Mouse (Mus musculus): ENCODE measurements at regions not wholly inside any gene's neighbourhood (a gene's known extent, or its start where the extent isn't known, plus 50 kb on each side); places are given as distances from the start of the nearest gene placed in this dataset.
A peak's percentile ranks its signal among the peaks of the same experiment; 100 is the strongest.

DNA sequence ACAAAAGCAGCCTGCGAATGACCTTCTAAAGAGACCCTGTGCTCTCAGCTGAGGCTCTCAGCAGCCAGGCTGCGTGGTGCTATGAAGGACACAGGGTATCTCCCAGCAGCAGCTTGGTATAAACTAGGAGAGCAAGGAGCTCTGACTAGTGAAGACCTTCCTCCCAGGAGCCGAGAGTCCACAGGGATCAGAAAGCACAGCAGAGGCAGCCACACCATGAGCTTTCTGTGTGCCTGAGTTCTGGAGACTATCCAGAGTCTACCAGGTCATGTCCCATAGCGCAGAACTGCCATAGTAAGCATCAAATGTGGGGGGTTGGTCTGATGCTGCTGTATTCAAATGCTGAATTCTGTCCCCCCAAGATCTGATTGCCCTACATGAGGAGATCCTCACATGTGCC lies 124.2 kb upstream of the Dynlrb2 start:
- no peak for DNase-seq
- intact Hi-C loops (cut with DNase I): no loop called here

DNA sequence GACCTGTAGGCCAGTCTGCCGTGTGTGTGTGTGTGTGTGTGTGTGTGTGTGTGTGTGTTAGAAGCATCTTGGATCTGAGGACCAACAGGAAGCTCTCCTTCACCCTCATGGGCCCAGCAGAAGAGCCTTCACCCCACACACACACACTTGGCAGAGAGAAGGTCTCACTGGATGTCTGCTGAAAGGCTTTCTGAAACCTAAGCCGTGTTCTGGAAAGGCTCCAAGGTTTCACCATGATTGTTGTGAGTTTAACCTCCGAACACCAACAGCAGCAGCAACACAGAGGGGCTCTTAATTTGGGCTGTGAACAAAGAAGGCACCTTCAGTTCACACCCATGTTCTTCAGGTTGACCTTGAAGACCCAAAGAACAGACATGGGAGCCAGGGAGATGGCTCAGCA lies 124.9 kb upstream of the Dynlrb2 start:
- intact Hi-C loops (cut with DNase I): no loop called here
- no peak for DNase-seq

DNA sequence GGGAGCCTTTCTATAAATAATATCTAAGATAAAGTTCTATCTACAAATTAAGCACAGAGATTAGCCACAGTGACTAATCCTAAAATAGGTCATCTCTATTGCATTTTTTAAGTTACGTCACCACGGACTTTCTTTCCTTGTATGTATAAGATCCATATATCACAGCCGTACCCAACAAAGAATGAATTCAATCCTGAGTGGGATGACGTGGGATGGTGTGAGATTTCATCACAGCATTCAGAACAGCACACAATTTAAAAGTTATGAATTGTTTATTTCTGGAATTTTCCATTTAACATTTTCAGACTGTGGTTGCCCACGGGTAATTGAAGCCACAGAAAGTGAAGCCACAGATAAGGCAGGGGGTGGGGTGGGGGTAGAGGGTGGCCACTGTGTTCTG lies 129.0 kb upstream of the Dynlrb2 start:
- no peak for DNase-seq
- intact Hi-C loops (cut with DNase I): no loop called here

DNA sequence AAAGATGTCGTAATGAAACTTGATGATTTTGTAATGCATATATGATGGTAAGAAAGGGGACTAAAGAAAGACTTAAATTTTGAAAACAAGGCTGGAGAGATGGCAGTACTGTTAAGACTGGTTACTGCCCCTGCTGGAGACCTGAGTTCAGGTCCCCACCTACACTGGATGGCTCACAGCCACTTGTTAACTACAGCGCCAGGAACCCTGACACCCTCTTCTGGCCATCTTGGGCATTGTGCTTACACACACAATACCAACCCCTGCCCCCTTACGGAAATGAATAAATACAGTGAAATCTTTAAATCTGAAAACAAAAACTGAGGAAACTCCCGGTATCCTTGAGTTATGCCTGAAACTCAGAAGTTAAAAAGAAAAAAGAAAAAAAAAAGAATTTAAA lies 131.7 kb upstream of the Dynlrb2 start:
- DNase-seq: peak in 1 of 2 experiments; percentile 28
- intact Hi-C loops (cut with DNase I): no loop called here

DNA sequence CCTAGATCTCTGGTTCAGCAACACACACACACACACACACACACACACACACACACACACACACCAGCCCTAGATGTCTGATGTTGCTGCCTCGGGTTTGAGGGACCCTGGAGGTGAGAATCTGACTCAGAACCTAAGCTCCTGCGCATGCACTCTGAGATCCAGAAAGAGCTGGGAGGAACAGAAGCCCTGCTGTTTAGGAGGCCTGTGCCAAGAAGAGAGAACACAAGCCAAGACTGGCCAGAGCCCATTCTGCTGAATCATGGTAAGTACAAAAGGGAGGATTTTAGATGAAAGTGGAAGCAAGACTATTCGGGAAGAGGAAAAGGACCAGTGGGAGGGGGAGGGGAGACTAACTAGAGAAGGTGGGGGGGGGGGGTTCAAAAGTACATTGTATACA lies 132.2 kb upstream of the Dynlrb2 start:
- intact Hi-C loops (cut with DNase I): no loop called here

DNA sequence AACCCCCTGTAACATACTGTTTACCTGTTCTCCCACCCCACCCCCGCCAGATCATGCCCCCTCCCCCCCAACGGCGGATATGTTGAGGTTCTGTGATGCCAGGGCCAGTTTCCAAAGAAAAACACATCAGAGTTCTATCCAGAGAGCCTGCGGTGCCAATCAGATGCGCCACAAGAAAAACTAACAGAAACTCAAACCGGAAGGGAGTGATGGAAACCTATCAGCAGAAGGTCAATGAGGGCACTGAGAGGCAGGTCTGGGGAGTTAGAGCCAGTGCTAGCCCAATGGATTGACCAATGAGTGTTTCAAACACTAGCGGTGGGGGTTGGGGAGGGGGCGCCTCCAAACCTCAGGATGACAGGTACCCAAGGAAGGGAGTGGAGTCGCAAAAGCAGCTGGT lies 132.7 kb upstream of the Dynlrb2 start:
- DNase-seq: no peak
- intact Hi-C loops (cut with DNase I): no loop called here

More for the DNA sequence above, 132.2 kb upstream of the Dynlrb2 start:
- peak; percentile 53 to 68 for DNase-seq

DNA sequence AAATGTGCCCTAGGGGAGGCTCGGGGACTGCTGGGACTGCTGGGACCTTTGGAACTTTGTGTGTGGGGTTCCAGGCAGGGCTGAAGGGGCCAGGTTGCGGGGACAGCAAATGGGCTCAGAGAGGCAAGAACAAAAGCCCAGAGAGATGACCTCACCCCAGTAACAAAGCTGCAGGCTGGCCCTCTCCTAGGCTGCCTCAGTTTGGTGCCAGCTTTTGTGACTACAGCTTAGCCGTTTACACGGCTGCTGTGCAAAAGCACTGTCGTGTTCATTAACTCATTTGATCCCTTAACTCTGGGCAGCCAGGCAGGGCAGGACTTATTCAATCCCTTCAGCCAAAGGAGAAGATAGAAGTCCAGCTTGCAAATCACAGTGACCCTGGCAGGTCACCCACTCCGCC lies 137.3 kb upstream of the Dynlrb2 start:
- no peak for DNase-seq
- intact Hi-C loops (cut with DNase I): no loop called here

DNA sequence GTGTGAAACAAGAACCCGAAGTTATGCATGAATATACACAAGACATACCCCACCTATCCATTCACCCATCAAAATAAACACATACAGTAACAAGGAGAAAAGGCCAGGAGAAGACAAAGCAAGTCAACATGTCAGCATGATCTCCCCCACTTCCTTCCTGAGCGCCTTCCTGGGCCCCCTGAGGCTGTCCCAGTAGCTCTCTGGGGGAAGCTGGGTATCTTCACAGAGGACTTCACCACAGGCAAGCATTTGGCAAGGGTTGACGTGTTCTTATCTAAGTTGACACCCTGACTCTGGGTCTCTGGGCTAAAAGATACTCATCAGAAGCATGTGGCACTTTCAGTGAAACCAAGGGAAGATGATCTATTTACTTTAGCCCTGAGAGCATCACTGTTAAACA lies 138.1 kb upstream of the Dynlrb2 start:
- intact Hi-C loops (cut with DNase I): no loop called here
- DNase-seq: no peak

DNA sequence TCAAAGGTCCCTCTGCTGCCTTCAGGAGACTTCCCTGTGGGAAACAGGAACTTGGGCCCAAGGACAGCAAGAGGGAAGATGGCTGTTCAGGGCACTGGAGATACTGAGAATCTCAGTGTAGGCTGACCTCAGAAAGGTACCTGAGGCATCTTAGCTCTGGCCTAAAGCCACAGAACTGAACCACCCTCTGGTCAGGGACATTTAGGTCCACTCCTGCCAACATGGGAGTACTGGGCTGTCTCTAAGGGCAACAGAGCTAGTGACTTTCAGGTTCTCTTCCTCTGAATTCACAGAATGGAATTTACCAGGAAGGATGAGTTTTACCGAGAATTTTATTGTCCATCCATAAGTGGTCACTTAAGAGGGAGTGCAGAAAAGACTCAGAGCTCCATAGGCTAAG lies 140.0 kb upstream of the Dynlrb2 start:
- no peak for DNase-seq
- intact Hi-C loops (cut with DNase I): no loop called here

DNA sequence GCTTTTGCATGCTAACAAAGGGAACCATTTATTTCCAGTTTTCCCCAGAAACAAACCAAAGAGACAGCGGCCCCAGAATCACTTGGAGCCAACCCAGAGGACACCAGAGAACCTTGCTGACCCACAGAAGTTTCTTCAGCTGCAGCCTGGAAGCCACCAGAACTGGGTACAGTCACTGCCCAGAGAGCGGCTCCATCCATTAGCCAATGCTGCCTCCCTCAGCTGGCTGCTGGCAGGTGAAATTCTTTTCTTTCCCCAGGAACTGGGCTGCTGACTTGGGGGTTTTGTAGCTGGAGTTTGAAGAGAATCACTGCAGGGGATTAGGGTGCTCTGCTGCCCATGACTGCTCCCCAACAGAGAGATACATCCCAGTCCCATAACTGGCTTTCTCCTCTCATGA lies 140.6 kb upstream of the Dynlrb2 start:
- intact Hi-C loops (cut with DNase I): no loop called here
- no peak for DNase-seq

DNA sequence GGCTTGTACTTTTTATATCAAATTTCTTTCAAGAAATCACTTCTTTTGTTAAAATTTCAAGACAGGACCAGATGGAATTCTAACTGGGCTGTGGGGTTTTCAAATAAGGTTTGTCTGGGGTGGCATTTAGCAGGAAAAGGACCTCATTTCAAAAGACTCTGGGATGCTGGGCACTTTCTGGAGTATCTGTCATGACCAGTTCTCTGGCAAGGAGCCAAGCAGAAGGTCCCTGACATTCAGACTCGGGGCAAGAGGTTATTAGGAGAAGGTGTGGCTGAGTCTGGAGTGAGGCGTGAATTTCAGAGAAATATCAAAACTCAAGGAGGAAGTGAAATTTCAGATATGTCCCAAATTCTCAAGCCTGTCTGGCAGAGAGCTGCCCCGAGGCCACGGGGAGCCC lies 142.4 kb upstream of the Dynlrb2 start:
- intact Hi-C loops (cut with DNase I): no loop called here

DNA sequence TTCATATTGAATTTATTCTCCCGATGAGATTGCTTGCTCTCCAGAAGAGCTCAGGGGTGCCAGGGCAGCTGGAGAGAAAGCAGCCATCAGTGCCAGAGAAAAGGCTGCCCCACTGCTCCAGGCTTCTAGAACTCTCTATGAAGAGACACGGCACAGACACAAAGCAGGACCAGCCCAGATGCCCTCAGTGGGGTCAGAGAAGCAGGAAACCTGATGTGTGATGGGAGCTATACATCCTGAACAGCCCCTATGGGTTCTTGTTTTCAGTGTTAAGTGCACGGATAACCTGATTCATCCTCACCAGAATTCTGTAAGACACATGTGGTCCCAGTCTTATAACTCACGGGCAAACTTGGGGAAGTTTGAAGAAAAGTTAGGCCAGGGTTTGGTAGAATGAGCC lies 145.0 kb upstream of the Dynlrb2 start:
- no peak for DNase-seq
- intact Hi-C loops (cut with DNase I): no loop called here

More for the DNA sequence above, 142.4 kb upstream of the Dynlrb2 start:
- no peak for DNase-seq

DNA sequence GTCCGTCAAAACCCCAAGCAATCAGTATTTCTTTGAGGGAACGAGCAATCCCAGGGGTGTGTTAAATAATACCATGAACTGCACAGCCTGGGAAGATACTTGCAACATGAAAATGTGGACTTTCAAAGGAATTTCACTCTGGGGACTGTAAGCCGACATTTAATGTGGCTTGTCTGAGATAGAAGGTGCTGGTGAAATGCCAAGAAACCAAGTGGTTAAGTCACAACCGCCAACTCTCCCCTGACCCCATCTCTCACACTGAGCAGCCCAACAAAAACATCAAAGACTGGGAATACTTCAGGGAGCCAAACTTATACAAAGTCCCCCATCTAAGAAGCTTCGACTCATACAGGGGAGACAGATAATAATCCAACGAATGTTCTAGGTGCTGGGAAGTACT lies 150.0 kb upstream of the Dynlrb2 start:
- DNase-seq: no peak

DNA sequence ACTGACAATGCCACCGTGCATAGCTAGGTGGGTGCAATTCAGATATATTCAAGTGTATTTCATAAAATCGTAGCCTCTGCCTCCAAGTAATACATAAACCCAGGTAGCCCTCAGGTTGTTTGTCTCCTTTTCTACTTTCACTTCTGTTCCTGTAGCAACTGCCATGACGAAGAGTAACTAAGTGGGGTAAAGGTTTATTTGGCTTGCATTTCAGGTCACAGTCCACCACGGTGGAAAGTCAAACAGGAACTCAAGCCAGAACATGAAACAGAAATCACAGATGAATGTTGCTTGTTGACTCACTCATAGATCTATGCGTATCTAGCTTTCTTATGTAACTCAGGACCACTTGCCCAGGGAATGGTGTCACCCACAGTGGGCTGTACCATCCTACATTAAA lies 150.9 kb upstream of the Dynlrb2 start:
- DNase-seq: no peak
- intact Hi-C loops (cut with DNase I): no loop called here

More for the DNA sequence above, 150.0 kb upstream of the Dynlrb2 start:
- intact Hi-C loops (cut with DNase I): no loop called here

DNA sequence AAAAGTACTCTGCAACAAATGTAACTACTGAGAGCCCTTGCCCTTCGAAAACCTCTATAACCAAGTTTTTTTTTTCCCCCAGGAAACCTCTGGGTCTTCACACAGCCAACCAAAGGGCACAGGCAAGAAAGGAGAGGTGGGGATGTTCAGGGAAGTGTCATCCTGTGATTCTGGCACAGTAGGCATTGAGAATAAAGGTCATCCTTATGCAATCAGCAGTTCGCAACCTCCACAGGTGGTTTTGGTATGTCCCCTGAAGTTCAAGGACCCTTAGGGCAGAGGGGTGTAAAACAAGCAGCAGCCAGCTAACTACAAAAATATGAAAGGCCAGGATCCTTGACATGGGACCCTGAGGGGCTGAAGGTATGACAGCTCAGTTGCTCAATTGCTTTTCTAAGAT lies 152.1 kb upstream of the Dynlrb2 start:
- no peak for DNase-seq
- intact Hi-C loops (cut with DNase I): no loop called here

DNA sequence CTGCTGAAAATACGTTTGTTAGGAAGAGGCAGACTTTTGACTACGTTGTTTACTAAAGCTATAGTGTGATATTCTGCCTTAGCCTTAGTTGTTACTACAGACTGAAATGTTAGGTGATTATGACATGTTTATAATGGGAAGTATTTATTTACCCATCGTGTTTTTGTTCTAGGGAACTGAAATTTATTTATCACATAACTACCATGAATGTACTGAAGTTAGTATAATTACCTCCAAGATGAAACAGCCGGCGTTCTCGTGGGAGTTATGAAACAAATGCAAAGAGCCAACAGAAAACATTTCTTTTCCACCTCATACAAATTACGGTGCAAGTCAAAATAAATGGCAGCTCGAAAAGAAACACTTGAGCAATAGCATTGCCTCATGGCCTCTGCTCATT lies 155.8 kb upstream of the Dynlrb2 start:
- no peak for DNase-seq
- intact Hi-C loops (cut with DNase I): no loop called here

DNA sequence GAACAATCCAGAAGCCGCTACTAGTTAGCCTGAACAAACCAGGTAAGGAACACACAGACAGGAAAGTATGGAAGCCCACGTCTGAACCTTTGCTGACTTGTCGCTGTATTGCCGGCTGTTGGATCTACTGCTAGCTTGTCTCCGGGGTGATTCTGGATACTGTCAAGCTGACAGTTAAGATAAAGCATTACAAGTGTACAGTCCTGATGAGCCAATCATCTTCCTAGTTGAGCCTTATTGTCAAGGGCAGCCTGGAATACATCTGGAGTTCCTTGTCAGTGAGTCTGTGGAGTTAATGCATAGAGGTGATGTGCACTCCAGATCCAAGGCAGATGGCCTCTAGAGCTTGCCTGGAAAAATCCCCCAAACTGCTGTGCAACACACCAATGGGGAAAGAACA lies 157.8 kb upstream of the Dynlrb2 start:
- intact Hi-C loops (cut with DNase I): no loop called here
- no peak for DNase-seq

DNA sequence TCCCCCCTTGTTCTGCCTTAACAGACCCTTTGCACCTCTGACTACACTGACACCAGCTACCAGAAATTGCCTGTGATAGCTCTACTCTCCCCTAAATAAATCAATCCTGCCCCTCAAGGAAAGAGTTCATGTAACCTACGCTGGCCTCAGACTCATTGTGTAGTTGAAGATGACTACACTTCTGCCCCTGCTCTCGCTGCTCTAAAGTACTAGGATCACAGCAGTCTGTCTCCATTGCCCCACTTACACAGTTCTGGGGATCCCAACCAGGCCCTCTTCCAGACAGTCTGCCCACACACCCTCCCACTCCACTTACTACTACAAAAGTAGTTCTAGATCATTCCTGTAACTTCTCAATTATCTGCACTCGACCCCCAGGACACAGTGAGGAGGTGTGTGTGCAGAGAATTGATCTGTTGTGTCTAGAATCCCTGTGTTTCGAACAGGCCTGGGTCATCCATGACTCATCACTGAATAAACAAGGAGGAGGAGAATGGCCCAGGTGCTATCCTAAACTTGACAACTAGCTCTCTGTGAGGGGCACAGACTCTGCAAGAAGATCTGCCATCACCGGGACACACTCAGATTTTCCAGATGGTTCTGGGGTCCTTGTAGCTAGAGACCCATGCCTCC lies 160.1 kb upstream of the Dynlrb2 start:
- no peak for DNase-seq
- intact Hi-C loops (cut with DNase I): no loop called here

DNA sequence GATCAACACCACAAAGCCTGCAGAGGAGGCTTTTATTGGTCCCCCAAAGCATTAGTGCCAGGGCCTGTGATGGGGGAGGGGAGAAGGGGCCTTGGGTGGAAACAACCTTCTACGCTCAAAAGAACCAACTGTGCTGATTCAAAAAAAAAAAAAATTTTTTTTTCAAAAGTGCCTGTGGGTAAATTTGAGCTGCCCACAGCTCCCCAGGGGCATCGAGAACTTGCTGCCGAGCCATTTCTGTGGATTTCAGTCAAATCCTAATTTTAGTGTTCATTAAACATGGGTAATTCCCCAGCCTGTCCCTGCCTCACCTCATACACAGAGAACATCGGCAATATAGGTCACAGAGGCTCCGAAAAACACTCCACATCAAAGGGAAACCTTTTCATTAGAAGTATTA lies 161.2 kb upstream of the Dynlrb2 start:
- intact Hi-C loops (cut with DNase I): no loop called here

DNA sequence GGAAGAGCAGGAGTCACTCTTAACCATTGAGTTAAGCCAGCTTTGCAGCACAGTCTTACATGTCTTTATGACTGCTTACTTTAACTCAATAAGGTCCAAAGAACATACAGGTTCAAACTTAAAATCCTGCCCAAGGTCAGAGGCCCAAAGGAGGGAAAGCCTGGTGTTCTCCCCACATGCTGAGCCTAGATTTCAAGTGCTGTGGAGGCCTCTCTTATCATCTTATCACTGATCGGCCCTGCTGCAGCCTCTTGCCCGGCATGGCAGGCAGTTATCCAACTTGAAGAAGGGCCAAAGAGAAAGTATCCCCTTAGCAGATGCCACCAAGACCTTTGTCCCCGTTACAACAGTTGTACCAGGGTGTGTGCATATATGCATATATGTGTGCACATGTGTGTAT lies 170.0 kb upstream of the Dynlrb2 start:
- intact Hi-C loops (cut with DNase I): no loop called here
- DNase-seq: no peak

More for the DNA sequence above, 161.2 kb upstream of the Dynlrb2 start:
- DNase-seq: no peak

DNA sequence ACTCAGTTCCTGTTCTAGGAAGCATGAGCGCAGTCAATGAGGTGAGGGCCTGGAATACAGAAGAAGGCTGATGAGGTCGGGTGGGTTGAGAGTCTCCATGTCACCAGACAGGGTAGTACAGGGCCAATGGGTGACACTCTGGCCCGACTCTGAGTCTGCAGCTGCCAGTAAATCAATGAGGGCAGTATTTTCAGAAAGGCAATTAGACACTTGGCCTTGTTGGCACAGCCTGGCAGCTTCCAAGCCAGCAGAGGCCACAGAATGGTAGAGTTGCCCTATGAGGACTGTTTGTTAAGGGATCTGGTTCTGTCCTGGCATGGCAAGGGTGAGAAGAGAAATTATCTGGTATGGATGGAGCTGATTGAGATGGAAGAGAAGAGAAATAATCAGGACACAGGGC lies 170.7 kb upstream of the Dynlrb2 start:
- DNase-seq: no peak
- intact Hi-C loops (cut with DNase I): no loop called here

DNA sequence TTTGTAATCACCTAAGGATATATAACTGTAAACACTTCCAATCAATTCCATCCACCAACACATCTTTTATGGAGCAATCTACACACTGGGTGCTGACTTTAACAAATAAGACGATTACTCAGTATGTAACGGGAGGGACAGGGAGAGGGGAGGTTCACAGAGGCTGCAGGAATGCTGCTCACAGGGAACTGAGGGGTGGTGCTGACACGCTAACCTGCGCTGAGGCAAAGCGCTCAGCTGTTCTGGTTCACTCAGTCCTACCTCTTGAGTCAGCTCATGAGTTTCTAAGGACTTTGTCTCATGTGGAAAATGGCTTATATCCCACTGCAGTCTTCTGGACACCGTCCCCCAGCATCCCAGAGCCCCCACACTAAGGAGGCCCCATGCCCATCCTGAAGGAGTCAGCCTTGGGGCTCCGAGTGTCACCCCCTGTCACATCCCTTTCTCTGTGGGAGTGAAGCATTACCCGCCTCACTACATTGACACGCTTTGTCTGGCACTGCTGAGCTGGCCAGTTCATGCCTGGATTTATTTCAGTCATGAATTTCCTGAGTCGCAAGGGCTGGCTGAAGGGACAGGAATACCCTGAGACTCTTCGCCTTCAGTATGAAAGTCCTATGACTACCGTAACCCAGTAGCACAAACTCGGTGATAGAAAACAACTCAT lies 184.6 kb upstream of the Dynlrb2 start:
- intact Hi-C loops (cut with DNase I): no loop called here
- DNase-seq: no peak

DNA sequence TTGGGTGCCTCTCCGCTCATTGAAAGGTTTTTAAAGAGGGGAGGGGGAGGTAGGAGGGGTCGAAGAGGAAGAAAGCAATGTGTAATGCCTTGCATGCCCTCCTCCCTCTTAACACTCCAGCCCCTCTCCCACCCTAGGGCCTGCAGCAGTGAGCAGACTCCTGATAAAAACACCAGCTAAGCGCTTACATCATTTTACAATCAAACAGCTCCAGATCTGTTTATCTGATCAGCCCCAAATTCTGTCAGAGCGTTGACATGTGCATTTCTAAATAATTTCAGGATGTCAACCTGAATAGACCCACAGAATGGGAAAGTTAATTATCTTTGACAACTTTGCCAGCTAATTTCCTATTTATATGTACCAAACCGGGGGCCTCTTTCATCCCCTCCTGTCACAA lies 189.4 kb upstream of the Dynlrb2 start:
- intact Hi-C loops (cut with DNase I): no loop called here
- DNase-seq: no peak

Measured in heart, postnatal 36 days (tissue).